Mouse (Mus musculus) heart, postnatal 36 days (tissue): ENCODE measurements at regions not wholly inside any gene's neighbourhood (a gene's known extent, or its start where the extent isn't known, plus 50 kb on each side); places are given as distances from the start of the nearest gene placed in this dataset.

Experiments
- DNase-seq, 2 experiments: peaks; one replicate each; pipeline ENCODE4 v3.0.0; 2021 to 2022
- intact Hi-C: fragments of 180-260 bp; cut with DNase I; formaldehyde crosslinking; loops from one replicate; pipeline ENCODE4 v1.15.1; 2025

DNA sequence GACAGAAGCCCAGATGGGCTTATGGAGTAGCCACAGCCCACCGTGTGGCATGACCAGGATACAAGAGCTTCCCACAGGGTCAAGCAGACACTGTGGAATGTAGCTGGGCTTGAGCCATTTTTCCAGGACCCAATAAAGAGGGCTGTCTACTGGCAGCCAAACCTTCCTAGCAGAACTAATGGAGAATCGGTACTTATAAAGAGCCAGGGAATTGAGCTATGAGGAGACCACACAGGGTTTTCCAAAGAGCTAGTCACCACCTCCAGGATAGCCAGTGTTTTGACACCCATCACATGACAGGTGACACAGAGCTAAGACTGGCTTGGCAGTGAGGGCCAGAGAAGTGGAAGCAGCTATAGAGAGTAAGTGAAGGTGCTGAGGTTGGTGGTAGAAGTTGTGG lies 149.9 kb downstream of the Map2k4 start:
- no peak for DNase-seq
- intact Hi-C loops = loop anchor here (10.0 kb wide), 2 partner anchors 273 to 373 kb away; partner anchors contain the start of gene Myocd

DNA sequence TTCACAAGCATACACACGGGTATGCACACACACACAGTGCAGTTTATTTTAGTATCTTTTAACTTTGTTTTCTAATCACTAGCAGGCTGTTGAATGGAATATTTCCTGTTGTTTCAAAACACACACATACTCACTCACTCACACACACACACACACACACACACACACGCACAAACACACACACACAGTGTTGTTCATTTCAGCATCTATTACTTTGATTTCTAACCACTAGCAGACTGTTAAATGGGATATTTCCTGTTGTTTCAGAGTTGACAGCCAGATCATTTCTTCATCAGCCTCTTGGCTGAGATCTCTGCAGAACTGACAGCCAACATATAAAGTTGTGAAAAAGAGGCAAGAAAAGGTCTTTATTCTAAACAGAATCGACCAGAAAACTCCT lies 150.9 kb downstream of the Map2k4 start:
- intact Hi-C loops = loop anchor here (10.0 kb wide), 2 partner anchors 272 to 372 kb away; partner anchors contain the start of gene Myocd
- DNase-seq = no peak

DNA sequence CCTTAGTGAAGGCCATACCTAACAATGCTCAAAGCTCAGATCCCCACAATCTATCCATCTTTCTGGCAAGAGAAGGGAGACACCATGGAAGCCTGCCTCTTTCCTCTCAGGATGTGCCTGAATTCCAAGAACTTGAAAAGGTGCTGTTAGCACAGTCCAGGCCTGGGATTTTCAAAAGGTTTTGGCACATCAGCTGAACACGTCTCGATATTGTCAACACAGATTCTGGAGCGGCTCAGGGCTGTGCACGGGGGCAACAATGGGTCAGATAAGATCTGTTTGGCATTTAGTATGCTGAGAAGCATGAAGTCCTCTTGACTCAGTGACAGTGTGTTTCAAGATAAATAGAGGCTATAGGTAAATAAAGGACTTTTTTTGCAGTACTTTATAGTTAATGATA lies 152.8 kb downstream of the Map2k4 start:
- no peak for DNase-seq
- intact Hi-C loops = loop anchor here (10.0 kb wide), 2 partner anchors 271 to 371 kb away; partner anchors contain the start of gene Myocd

GRCm38 (mm10) chr11:65631164-65631563 lies 156.9 kb downstream of the Map2k4 start:
- DNase-seq = no peak
- intact Hi-C loops = loop anchor here (5.0 to 10.0 kb wide), 3 partner anchors 266 to 434 kb away; partner anchors contain the start of gene Myocd

- DNase-seq = no peak
- intact Hi-C loops = loop anchor here (5.0 to 10.0 kb wide), 3 partner anchors 266 to 433 kb away; partner anchors contain the start of gene Myocd
These were observed 157.7 kb downstream of the Map2k4 start for GRCm38 (mm10) chr11:65630436-65630835.

DNA sequence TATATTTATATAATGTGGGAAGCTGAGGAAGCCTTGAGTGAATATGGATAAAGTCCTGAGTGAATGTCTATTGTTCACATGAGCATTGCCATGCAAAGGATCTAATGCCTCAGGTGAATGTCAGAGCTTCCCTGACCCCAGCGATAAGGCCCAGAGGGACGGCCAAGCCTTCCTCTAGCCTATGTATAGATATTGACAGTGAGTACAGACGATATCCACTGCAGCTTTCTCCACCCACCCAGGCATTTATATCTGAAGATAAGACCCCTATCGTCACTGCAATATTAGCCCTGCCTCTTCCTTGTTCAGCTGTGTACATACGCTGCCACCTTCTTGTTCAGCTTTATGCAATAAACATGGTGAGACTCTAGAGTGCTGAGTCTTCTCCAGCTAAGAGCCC lies 158.8 kb downstream of the Map2k4 start:
- no peak for DNase-seq
- intact Hi-C loops = no loop called here

GRCm38 (mm10) chr11:65618976-65619375 lies 169.1 kb downstream of the Map2k4 start:
- intact Hi-C loops = no loop called here
- DNase-seq = no peak

DNA sequence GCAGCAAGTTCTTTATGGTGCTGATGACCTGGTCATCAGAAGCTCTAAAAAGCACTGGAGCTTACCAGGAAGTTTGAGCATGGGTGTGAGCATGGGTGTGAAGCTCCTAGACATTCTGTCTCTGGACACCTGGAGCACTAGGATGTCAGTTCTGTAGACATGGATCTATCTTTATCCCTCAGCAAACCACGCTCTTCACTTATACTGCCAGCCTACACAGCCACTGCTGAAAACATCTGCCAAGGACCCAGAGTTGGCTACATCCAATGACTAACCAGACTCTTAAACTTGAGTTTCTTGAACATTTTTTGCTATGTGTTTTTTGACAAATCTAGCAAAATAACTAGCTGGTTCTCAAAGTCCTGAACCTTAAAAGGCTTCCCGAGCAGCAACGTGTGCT lies 177.6 kb downstream of the Map2k4 start:
- DNase-seq = no peak
- intact Hi-C loops = no loop called here

DNA sequence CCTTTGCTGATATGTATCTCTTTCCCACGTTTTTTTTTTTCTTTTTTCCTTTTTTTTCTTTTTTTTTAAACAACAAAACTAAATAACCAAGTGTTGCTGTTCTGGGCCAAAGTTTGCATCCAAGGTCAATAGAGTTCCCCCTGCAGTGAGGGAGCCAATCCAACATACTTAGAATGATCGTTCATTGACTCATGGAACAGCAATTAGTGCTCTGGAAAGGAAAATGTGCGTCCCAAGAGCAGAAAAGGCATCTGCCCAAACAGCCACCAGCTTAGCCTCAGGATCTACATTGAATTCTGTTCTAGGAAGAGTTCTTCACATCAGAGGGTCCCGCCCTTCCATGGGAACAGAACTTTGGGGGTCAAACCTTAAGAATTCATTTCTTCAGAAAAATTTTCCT lies 179.0 kb downstream of the Map2k4 start:
- DNase-seq = no peak
- intact Hi-C loops = no loop called here

DNA sequence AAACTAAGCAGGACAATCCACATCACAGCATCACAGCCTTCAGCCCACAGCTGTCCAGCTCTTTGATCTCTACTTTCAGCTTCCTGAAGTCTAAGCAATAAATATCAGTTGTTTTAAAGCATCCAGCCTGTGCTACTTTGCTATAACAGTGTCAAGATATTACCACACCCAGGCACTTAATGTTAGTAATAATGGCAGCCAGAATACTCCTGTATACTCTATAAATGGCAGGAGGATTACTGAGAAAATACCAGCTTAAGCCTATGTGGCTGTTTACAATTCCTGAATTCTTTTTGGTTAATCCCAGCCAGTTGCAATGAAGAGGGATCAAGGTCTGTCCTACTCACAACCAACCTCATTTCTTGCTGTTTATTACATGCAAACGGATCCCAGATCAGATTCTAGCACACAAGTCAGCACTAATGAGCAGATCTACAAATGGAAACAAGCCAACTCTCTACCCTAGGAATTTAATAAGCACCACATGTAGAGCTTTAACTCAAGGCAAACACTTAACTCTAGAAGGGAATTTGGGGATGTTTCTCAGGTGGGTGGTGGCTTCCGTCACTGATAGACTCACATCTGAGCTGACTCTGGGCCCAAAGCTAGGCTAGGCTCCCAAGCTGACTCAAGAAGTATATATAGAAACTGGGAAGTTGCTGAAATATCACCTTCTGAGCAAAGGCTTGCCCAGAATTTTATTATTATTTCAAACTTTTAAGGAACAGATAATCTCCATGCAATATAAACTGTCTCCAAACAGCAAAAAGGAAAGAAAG lies 190.6 kb downstream of the Map2k4 start:
- DNase-seq = no peak
- intact Hi-C loops = no loop called here

DNA sequence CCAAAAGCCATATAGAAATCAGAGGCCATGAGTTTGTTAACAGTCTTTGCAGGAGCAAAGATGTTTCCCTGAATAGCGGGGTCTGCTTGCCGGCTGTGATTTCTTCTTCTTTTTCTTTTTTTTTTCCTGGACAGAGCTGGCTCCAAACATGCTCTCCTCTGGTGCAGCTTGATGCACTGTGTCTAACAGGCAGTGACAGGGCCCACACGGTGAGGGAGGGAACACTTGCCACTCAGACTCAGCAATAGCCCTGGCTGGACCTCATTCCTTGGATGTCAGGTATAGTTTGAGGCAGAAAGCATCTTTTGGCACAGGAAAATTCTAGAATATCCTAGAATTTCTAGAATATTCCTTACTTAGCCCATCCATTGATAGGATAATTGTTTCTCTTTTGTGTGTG lies 199.6 kb downstream of the Map2k4 start:
- no peak for DNase-seq
- intact Hi-C loops = no loop called here

DNA sequence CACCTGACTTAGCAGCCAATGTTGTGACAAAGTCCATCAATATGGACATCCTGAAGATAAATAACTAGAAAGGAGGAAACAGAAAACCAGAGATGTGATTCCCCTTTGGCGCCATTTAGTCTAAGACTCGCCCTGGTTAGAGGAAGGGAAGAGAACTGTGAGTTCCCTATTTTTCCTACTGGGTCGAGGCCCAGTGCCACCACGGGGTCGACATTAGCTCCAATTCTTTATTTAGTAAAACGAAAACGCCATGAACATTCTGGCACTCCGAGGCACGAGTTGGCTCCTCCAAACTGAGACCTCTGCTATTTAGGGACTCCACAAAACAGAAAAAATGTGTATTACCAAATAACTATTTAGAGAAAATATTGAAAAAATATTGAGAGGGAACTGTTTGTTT lies 220.3 kb downstream of the Map2k4 start:
- no peak for DNase-seq
- intact Hi-C loops = no loop called here

DNA sequence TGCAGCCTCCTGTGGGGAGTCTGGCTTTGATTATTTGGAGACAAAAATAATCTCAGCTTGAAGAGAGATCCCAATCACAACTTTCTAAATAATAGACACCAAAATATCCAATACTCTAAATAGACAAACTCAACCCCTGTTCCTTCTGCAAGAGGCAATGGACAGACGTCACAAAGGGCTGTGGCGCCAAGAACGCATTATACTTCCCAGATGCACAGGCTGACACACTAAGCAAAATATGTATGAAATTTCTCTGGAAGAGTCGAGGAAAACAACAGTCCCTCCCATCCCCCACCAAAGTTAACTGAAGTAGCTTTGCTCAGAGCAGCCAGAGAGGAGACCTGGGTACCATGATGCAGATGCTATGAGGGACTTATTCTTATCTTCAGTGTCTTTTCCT lies 229.9 kb downstream of the Map2k4 start:
- no peak for DNase-seq
- intact Hi-C loops = no loop called here

DNA sequence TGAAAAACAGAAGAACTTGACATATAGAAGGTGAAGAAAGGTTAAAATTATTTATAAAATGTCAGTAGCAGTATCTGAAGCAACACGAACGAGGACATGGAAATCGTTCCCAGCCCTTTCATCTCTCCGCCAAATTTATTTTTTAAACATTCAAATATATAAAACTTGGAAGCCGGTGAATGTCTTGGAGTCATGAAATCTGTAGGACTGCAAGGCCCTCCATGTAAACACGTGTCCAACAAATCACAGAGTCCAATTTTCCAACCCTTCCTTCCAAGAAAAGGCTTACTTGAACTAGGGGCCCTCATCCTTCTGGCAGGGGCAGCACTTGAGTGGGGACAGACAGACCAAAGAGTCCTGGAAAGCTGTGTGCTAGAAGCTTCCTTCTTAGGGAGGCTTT lies 237.0 kb downstream of the Map2k4 start:
- intact Hi-C loops = no loop called here

GRCm38 (mm10) chr11:65544281-65544680 lies 243.8 kb downstream of the Map2k4 start:
- DNase-seq = no peak

More for the DNA sequence above, 237.0 kb downstream of the Map2k4 start:
- no peak for DNase-seq

DNA sequence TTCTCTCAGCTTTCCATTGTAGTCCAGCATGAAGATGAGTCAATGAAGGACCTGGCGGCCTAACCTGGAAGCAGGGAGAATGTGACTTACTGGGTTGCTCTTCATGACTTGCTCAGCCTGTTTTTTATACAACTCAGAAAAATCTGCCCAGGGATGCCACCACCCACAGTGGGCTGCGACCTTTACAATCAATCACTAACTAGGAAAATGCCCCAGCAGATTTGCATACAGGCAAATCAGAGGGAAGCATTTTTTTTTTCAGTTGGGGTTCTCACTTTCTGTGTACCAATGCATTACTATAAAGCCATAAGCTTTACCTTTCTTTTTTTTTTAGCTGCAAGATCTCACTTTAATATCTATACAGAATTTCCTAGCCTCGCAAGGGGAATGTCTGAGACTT lies 244.5 kb downstream of the Map2k4 start:
- DNase-seq = no peak
- intact Hi-C loops = no loop called here

More at GRCm38 (mm10) chr11:65544281-65544680, 243.8 kb downstream of the Map2k4 start:
- intact Hi-C loops = no loop called here

DNA sequence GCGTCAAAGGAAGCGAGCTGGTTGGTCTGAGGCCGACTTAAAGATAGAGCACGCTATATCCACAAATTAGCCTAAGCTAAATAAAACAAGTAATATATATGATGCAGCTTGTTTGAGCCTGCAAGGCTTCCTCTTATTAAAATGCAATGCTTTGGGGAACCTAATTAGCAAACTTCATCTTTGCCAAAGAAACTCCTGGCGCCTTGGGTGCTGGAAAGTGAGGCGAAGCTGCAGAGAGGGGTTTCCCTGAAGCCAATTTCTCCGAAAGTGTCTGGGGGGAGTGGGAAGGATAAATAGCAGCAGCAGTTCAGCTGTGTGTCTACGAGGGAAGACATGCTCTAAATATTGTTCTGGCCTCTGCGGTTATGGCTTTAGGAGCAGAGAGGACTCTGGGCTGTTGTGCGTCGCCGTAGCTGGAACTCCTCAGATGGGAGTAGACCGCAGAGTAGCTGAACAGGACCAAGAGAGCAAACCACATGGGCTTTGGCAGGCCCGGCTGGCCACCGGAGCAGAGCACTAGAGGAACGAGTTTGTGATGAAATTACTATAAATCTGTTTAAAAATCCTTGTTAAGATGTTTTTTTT lies 251.0 kb downstream of the Map2k4 start:
- intact Hi-C loops = no loop called here
- no peak for DNase-seq

GRCm38 (mm10) chr11:65535726-65536442 lies 252.2 kb downstream of the Map2k4 start:
- DNase-seq = no peak
- intact Hi-C loops = no loop called here

DNA sequence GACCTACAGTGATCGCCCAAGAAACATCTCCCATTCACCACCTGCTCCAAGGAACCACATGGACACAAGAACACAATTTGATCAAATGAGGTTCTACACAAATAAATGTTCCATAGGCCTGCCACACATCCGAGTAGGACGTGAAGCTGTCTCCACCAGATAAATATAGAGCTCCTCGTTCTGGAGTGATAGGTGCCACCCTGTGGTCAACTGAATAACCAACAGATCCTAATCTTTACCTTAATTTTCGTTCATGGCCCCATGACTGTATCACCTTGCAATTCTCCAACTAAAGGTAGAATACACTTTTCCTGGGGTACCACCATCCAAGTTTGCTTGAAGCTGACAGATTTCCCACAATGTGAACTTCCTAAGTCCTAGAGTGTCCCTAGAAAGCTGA lies 257.4 kb downstream of the Map2k4 start:
- intact Hi-C loops = loop anchor here (5.0 kb wide), 1 partner anchor 147 kb away; no protein-coding TSS in a partner anchor
- no peak for DNase-seq

DNA sequence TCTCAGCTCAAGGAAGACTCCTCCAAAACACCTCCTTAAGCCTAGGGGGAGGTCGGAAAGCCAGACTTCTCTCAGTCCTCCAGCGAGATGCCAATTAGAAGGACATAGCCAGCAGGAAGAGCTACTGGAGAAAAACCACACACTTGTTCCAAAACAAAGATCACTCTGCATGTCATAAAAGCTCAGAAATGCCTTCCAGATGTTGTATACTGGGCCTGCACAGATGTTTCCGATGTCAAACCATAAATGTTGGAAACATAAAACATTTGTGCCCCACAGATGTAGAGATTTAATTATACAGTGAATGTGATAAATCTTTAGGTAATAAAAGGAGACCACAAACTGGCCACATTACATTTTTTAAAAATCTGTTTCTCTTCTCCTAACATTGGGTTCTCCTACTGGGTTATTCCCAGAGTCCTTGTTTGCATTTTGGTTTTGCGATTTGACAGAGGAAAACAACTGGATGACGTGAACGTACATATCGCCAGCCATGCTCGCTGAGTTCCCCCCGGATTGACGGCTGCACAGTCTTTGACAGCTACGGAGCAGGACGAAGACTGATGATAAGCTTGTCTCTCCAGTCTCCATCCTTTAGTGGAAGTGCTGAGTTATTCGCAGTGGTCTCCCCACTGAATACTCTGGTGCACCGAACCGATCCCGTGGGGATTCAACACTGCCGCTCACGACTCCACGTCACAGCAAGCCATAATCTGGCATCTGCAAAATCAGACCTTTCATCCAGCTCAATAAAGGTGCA lies 235.5 kb upstream of the Myocd start:
- DNase-seq = no peak
- intact Hi-C loops = no loop called here

- no peak for DNase-seq
- intact Hi-C loops = no loop called here
These were observed 228.2 kb upstream of the Myocd start for GRCm38 (mm10) chr11:65497979-65498378.
